8 mouse cellular contexts compared by ENCODE assay signal in genomic region chr11:53706934-53707717, GRCm38 (mm10). TPM values are rescaled to one million over a fixed set of nuclear protein-coding genes. Genes with fewer than 3 reads are reported as not detected.
DNase-seq lines count a peak whose midpoint lies in the region; ATAC-seq and TF ChIP-seq lines count a peak whose summit lies in the region.

Gene Rad50 (minus strand): TSS chr11:53707319.

- H3K27me3 ChIP-seq in hindbrain, embryonic 10.5 days (ENCODE audit: insufficient read depth, poor library complexity, severe bottlenecking): no peaks in the 10 kb centered on the region
- no peaks in the 10 kb centered on the region for H3K27me3 ChIP-seq in lung, postnatal 0 days (replicated peaks; ENCODE audit: insufficient read depth, low read length)

- H3K27ac ChIP-seq in hindbrain, embryonic 10.5 days: peak within 1 kb of the TSS; percentile 91
- peak within 1 kb of the TSS; percentile 85 for H3K27ac ChIP-seq in lung, postnatal 0 days (ENCODE audit: low read length)

- H3K9me3 ChIP-seq in hindbrain, embryonic 10.5 days: no peaks in the 10 kb centered on the region
- H3K9me3 ChIP-seq in lung, postnatal 0 days (ENCODE audit: low read length): no peaks in the 10 kb centered on the region

- peaks cover 14% of the 10 kb centered on the region for H3K4me1 ChIP-seq in hindbrain, embryonic 10.5 days (replicated peaks)
- peaks cover 4% of the 10 kb centered on the region; the same call in 1 of the 2 replicates for H3K4me1 ChIP-seq in lung, postnatal 0 days (ENCODE audit: insufficient read depth, low read depth, low read length)

- no peak for TF ChIP-seq CTCF in lung, postnatal 0 days (IDR thresholded peaks at IDR 0.05)

- ATAC-seq in frontal cortex, adult (ENCODE audit: low TSS enrichment): peak; percentile 97
- peak; percentile 99 for ATAC-seq in lung, postnatal 0 days

- peak within 1 kb of the TSS; percentile 57 for H3K9ac ChIP-seq in lung, postnatal 0 days (replicated peaks; ENCODE audit: low read depth)

- WGBS in hindbrain, embryonic 10.5 days: 6% methylated on average over 55 of the region's 55 CpGs
- 4% methylated on average over 55 of the region's 55 CpGs for WGBS in lung, postnatal 0 days

- peak; percentile 94 for DNase-seq in MN1 (ENCODE audit: low spot score)
- DNase-seq in cerebellum, adult 9-10 months: peak; percentile 85
- DNase-seq in hindbrain, embryonic 10.5 days (ENCODE audit: low spot score): peak; percentile 89
- peak; percentile 92 for DNase-seq in layer of hippocampus, adult 9-11 months
- DNase-seq in lung, postnatal 0 days (ENCODE audit: low spot score): peak; percentile 95
- DNase-seq in ovary, postnatal 14 days (ENCODE audit: low spot score): peak; percentile 88
- DNase-seq in thymus, postnatal 14 days: peak; percentile 95

- TF ChIP-seq EP300 in lung, postnatal 0 days (IDR thresholded peaks at IDR 0.05): no peak

- H3K4me3 ChIP-seq in hindbrain, embryonic 10.5 days: peak within 1 kb of the TSS; percentile 75
- peak within 1 kb of the TSS; percentile 71 for H3K4me3 ChIP-seq in lung, postnatal 0 days (ENCODE audit: low read depth, low read length)

- H3K36me3 ChIP-seq in hindbrain, embryonic 10.5 days: peaks cover 7% of the 10 kb centered on the region
- no peaks in the 10 kb centered on the region for H3K36me3 ChIP-seq in lung, postnatal 0 days (ENCODE audit: insufficient read depth, low read length)

- peak within 1 kb of the TSS; percentile 92 for H3K4me2 ChIP-seq in lung, postnatal 0 days (replicated peaks; ENCODE audit: low read depth, low read length)

RNA-seq across cellular contexts. Expression of gene Rad50, which starts in this region (rescaled TPM):
- 13.7 and 21.9 TPM in 2 replicates for polyA plus RNA-seq in hindbrain, embryonic 10.5 days (2016; fragmentation: Nextera tagmentation; extraction: Ambion mirVana)
- polyA plus RNA-seq in lung, postnatal 0 days (2015; fragmentation: Nextera tagmentation; extraction: Ambion mirVana): 18.1 and 19.4 TPM in 2 replicates

Comparison
In these comparisons a context has a peak if more than half of its experiments do, and no peak if none do; other contexts are left out.
1. Peak in every context shown above with its lines: DNase-seq, ATAC-seq, H3K4me3 ChIP-seq and H3K27ac ChIP-seq.